Mouse (Mus musculus): Measurements from ENCODE around the gene Tmem238l.

GRCm38 (mm10) chr11:66985136-66985702, 28.8 kb downstream of the Tmem238l start:
- no peak for TF ChIP-seq CTCF (IDR thresholded peaks at IDR 0.05; ENCODE audit: control insufficient read depth, insufficient read depth, insufficient read length)
- TF ChIP-seq CEBPB (IDR thresholded peaks at IDR 0.05; ENCODE audit: low read depth): no peak
- no peak for TF ChIP-seq USF1 (IDR thresholded peaks at IDR 0.05; ENCODE audit: low read depth)
- no peak for TF ChIP-seq MAX (IDR thresholded peaks at IDR 0.05)

Data from C2C12 (cell line).